Mouse (Mus musculus) stomach, postnatal 0 days (tissue): Measurements from ENCODE around the gene Chuk.

Source experiments
- CTCF ChIP-seq: IDR thresholded peaks from 2 replicates; pipeline ENCODE4 v1.5.1; 2016; ENCODE audit warnings: antibody characterized with exemption, low read depth, mild to moderate bottlenecking, moderate library complexity
- EP300 ChIP-seq: optimal IDR thresholded peaks from 2 replicates; pipeline ENCODE3; 2016; ENCODE audit warnings: antibody characterized with exemption

- TF ChIP-seq CTCF (no peak), EP300 (no peak)
Measured at GRCm38 (mm10) chr19:44100840-44101239, 6.4 kb downstream of the Chuk start.
